Mouse (Mus musculus) C2C12 (cell line): ENCODE data around the gene Vmn2r108. TPM values are rescaled to one million over a fixed set of nuclear protein-coding genes. Genes with fewer than 3 reads are reported as not detected.
"Not testable (repeated sequence)": the region's sequence is repeated elsewhere in the genome, so short reads cannot be mapped to it uniquely, and the experiment has no call there.

Experiments used
- H3K27me3 ChIP-seq: one replicate; pipeline ENCODE4 v1.6.1; 2011; ENCODE audit not compliant: control insufficient read depth, insufficient read depth, insufficient read length
- H3K36me3 ChIP-seq: one replicate; pipeline ENCODE4 v1.6.1; 2011; ENCODE audit not compliant: control insufficient read depth, insufficient read depth
- H3K4me3 ChIP-seq: one replicate; pipeline ENCODE4 v1.5.1; 2011; ENCODE audit warnings: mild to moderate bottlenecking, control low read depth; ENCODE audit not compliant: poor library complexity, insufficient read depth, severe bottlenecking
- H3K79me2 ChIP-seq: one replicate; pipeline ENCODE4 v1.6.1; 2011; ENCODE audit not compliant: control insufficient read depth, insufficient read depth
- H3K79me3 ChIP-seq: one replicate; pipeline ENCODE4 v1.6.1; 2011; ENCODE audit warnings: low read depth, control low read depth
- H3ac ChIP-seq: one replicate; pipeline ENCODE3; 2011; ENCODE audit warnings: low read depth; ENCODE audit not compliant: control insufficient read depth, insufficient read length
- CEBPB ChIP-seq: IDR thresholded peaks from one replicate; pipeline ENCODE4 v1.6.1; 2011; ENCODE audit warnings: low read depth, mild to moderate bottlenecking, control low read depth, moderate library complexity
- CTCF ChIP-seq: IDR thresholded peaks from one replicate; pipeline ENCODE4 v1.5.1; 2011; ENCODE audit not compliant: control insufficient read depth, insufficient read depth, insufficient read length
- FOSL1 ChIP-seq: IDR thresholded peaks from one replicate; pipeline ENCODE4 v1.8.0; 2011; ENCODE audit warnings: mild to moderate bottlenecking, low read length; ENCODE audit not compliant: poor library complexity, insufficient read depth, severe bottlenecking
- MAX ChIP-seq: IDR thresholded peaks from one replicate; pipeline ENCODE4 v1.6.1; 2011; ENCODE audit warnings: mild to moderate bottlenecking, control low read depth
- MYOD1 ChIP-seq: IDR thresholded peaks from one replicate; pipeline ENCODE4 v1.6.1; 2011; ENCODE audit warnings: low read depth; ENCODE audit not compliant: control insufficient read depth, insufficient read length
- MYOG ChIP-seq: IDR thresholded peaks from one replicate; pipeline ENCODE4 v1.6.1; 2011; ENCODE audit not compliant: control insufficient read depth, insufficient read length; ENCODE audit errors: extremely low read depth
- USF1 ChIP-seq: IDR thresholded peaks from one replicate; pipeline ENCODE4 v1.6.1; 2011; ENCODE audit warnings: low read depth, mild to moderate bottlenecking, control low read depth, moderate library complexity
- long read RNA-seq, 2 experiments: library from polyadenylated mRNA; unstranded; transcript quantifications; one replicate each; pipeline ENCODE4 v2.0.0; 2019 to 2020
- polyA plus RNA-seq: library from polyadenylated mRNA; unstranded; fragments of >200 nt; fragmentation: generic; extraction: Trizol; gene quantifications from one replicate; pipeline ENCODE4 v1.2.1, GENCODE M21; 2012; ENCODE audit warnings: missing spikeins

Vmn2r108 gene
- polyA plus RNA-seq = not detected
- long read RNA-seq, experiment 1 = 0 reads
- long read RNA-seq, experiment 2 = 0 reads

DNA sequence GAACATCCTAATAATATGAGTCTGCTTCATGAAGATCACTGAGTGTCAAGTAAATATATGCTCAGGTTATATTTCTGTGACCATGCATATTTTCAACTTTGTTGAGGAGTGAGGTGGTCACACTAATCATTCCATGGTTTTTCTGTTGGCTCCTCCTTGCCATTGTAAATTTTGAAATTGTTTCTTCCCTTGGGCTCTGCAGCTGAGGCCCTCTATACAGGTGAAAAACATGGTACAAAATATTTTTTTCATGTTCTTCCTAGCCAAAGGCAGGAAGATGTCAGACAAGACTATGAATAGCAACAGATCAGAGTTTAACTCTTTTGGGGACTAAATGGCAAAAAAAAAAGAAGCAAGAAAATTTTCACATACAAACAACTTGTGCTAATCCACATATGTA, at the start of gene Vmn2r108:
Vmn2r108 (minus strand) TSS at position 101 of the 400 bp plus-strand sequence.
- H3K79me2 ChIP-seq = no peaks in the 10 kb centered on the region
- H3K36me3 ChIP-seq = no peaks in the 10 kb centered on the region
- no peaks in the 10 kb centered on the region for H3K79me3 ChIP-seq
- TF ChIP-seq MYOG (no peak), MYOD1 (no peak), FOSL1 (no peak), USF1 (no peak), CTCF (no peak), CEBPB (no peak), MAX (no peak)
- H3K4me3 ChIP-seq = no peak within 1 kb of the TSS
- no peaks in the 10 kb centered on the region for H3K27me3 ChIP-seq
- H3ac ChIP-seq = no peak within 1 kb of the TSS

DNA sequence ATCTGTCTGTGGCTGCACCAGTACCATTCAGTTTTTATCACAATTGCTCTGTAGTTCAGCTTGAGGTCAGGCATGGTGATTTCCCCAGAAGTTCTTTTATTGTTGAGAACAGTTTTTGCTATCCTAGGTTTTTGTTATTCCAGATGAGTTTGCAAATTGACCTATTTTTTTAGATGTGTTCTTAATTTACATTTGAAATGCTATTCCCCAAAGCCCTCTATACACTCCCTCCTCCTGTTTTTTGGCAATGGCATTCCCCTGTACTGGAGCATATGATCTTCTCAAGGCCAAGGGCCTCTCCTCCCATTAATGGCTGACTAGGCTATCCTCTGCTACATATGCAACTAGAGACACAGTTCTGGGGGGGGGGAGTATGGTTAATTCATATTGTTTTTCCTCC, 27.1 kb upstream of the Vmn2r108 start:
- H3K36me3 ChIP-seq, H3ac ChIP-seq, H3K4me3 ChIP-seq, H3K79me2 ChIP-seq, H3K79me3 ChIP-seq, H3K27me3 ChIP-seq: not testable (repeated sequence)

DNA sequence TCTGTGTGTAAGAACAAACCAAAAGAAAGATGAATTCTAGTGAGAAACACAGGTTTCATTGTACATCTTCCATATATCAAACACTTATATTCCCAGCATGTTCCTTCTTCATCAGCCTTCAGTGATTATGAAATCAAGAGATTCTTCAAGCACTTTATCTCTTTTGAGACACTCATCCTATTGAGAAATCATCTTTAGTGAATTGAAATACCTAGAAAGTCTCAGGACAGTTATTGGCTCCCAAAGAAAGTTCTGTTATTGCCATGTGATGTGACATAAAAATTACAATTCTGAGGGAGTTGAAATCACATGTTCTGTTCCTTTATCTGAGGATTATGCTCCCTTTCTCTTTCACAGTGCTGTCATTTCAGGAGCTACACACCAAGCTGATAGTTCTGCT, 16.7 kb upstream of the Vmn2r108 start, which contains the start of gene Vmn1r225:
Vmn1r225 (plus strand) TSS at position 301 of the 400 bp plus-strand sequence.
- Histone ChIP-seq H3K4me3 (no peak within 1 kb of the TSS), H3K36me3 (no peaks in the 10 kb centered on the region), H3K27me3 (no peaks in the 10 kb centered on the region), H3K79me3 (no peaks in the 10 kb centered on the region), H3ac (no peak within 1 kb of the TSS), H3K79me2 (no peaks in the 10 kb centered on the region)
- no peak for TF ChIP-seq CTCF
- no peak for TF ChIP-seq MAX
- no peak for TF ChIP-seq MYOG
- no peak for TF ChIP-seq CEBPB
- no peak for TF ChIP-seq USF1
- no peak for TF ChIP-seq MYOD1
- TF ChIP-seq FOSL1 = no peak

DNA sequence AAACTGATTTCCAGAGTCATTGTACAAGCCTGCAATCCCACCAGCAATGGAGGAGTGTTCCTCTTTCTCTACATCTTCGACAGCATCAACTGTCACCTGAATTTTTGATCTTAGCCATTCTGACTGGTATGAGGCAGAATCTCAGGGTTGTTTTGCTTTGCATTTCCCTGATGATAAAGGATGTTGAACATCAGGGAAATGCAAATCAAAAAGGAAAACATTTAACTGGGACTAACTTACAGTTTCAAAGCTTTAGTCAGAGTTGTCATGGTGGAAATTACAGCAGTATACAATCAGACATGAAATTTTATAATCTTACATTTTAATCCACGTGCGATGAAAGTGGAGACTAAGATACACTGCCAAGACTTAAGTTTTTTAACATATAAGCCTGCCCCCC, 7.8 kb downstream of the Vmn2r108 start:
- Histone ChIP-seq H3K79me3 (no peaks in the 10 kb centered on the region), H3ac (no peak overlapping the region), H3K27me3 (no peaks in the 10 kb centered on the region), H3K4me3 (no peak overlapping the region), H3K36me3 (no peaks in the 10 kb centered on the region), H3K79me2 (no peaks in the 10 kb centered on the region)
- no peak for TF ChIP-seq MAX
- no peak for TF ChIP-seq FOSL1
- no peak for TF ChIP-seq CEBPB
- no peak for TF ChIP-seq USF1
- no peak for TF ChIP-seq MYOD1
- no peak for TF ChIP-seq CTCF
- TF ChIP-seq MYOG = no peak

DNA sequence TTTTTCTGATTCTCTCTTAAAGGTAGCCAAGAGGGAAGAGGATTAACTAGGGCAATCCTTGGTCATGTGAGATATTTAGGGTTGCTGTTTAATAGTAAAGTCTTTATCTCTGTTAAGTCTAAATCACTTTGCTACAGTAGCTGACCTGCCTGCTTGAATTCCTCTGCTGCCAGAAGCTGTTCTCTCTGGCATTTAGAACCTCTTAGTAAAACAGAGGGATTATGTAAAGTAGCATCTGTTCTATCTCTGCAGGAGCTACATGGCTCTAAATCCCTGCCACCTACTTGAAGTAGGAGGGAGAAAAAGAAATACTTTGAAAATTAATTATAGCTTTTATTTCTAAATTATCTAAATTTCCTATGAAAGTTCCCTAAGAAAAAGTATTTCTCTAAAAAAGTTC, 41.9 kb downstream of the Vmn2r108 start:
- H3K36me3 ChIP-seq = no peaks in the 10 kb centered on the region
- no peaks in the 10 kb centered on the region for H3K79me2 ChIP-seq
- no peaks in the 10 kb centered on the region for H3K79me3 ChIP-seq
- H3K27me3 ChIP-seq = no peaks in the 10 kb centered on the region
- H3K4me3 ChIP-seq = no peak overlapping the region
- no peak for TF ChIP-seq CEBPB
- TF ChIP-seq MYOG = no peak
- no peak for TF ChIP-seq USF1
- no peak for TF ChIP-seq MAX
- no peak for TF ChIP-seq CTCF
- TF ChIP-seq FOSL1 = no peak
- TF ChIP-seq MYOD1 = no peak
- H3ac ChIP-seq = no peak overlapping the region

DNA sequence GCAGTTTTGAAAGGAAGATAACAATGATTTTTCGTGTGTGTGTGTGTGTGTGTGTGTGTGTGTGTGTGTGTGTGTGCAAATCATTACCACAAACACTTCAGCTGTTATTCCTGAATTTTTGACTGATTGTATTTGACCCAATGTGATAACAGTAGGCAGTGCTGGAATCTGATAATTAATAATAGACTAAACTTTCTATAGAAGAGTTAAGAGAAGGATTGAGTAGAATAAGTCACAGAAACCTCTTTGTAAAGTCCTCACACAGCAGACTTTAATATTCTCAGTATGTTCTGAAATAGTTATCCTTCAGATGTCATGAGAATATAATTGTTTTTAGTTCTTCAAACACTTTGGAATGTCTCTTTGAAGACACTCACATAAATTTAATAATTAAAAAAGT, 67.3 kb downstream of the Vmn2r108 start, which contains the start of gene Vmn1r224:
Vmn1r224 (plus strand) TSS at position 301 of the 400 bp plus-strand sequence.
- Histone ChIP-seq H3ac (no peak within 1 kb of the TSS), H3K79me2 (no peaks in the 10 kb centered on the region), H3K36me3 (no peaks in the 10 kb centered on the region), H3K4me3 (no peak within 1 kb of the TSS), H3K79me3 (no peaks in the 10 kb centered on the region), H3K27me3 (no peaks in the 10 kb centered on the region)
- no peak for TF ChIP-seq MAX
- no peak for TF ChIP-seq USF1
- TF ChIP-seq CEBPB = no peak

Other genes starting within 250 kb of the Vmn2r108 start
- gene Vmn2r105, start 246.3 kb downstream of the Vmn2r108 start, polyA plus RNA-seq = not detected
- not detected for gene Vmn2r106, start 195.8 kb downstream of the Vmn2r108 start, polyA plus RNA-seq
- not detected for gene Vmn2r107, start 136.1 kb downstream of the Vmn2r108 start, polyA plus RNA-seq
- gene Vmn1r224, start 67.2 kb downstream of the Vmn2r108 start, polyA plus RNA-seq = not detected
- not detected for gene Vmn1r225, start 16.8 kb upstream of the Vmn2r108 start, polyA plus RNA-seq
- not detected for gene Vmn2r109, start 83.4 kb upstream of the Vmn2r108 start, polyA plus RNA-seq
- not detected for gene Vmn2r110, start 115.1 kb upstream of the Vmn2r108 start, polyA plus RNA-seq
- not detected for gene Fpr-rs3, start 143.5 kb upstream of the Vmn2r108 start, polyA plus RNA-seq
- not detected for gene Vmn1r226, start 201.5 kb upstream of the Vmn2r108 start, polyA plus RNA-seq
- gene Vmn1r227, start 248.5 kb upstream of the Vmn2r108 start, polyA plus RNA-seq = not detected